Mouse (Mus musculus): ENCODE results near the gene Tatdn2. TPM values are rescaled to one million over a fixed set of nuclear protein-coding genes. Genes with fewer than 3 reads are reported as not detected.
A peak's percentile ranks its signal among the peaks of the same experiment; 100 is the strongest.

Gene Tatdn2
- total and polyA plus RNA-seq, 2 experiments from 2014 or later, result 1.6 to 52.2 TPM

GRCm38 (mm10) chr6:113672989-113673388, 23.9 kb upstream of the Tatdn2 start:
- Histone ChIP-seq H3K27me3 (ENCODE audit: insufficient read depth, low read length) (no peaks in the 10 kb centered on the region), H3K4me3 (ENCODE audit: low read length) (no peak overlapping the region), H3K4me1 (ENCODE audit: insufficient read depth, low read length) (no peaks in the 10 kb centered on the region), H3K27ac (no peak overlapping the region), H3K9me3 (ENCODE audit: low read length) (no peaks in the 10 kb centered on the region), H3K36me3 (ENCODE audit: insufficient read depth, low read length) (no peaks in the 10 kb centered on the region), H3K4me2 (ENCODE audit: low read depth, low read length) (no peak overlapping the region), H3K9ac (replicated peaks; ENCODE audit: low read length) (no peak overlapping the region)
- DNase-seq (ENCODE audit: low spot score), result no peak
- 84% methylated on average over 6 of the region's 6 CpGs for WGBS
- no peak for ATAC-seq
- no peak for TF ChIP-seq CTCF (IDR thresholded peaks at IDR 0.05; ENCODE audit: low read depth)

DNA sequence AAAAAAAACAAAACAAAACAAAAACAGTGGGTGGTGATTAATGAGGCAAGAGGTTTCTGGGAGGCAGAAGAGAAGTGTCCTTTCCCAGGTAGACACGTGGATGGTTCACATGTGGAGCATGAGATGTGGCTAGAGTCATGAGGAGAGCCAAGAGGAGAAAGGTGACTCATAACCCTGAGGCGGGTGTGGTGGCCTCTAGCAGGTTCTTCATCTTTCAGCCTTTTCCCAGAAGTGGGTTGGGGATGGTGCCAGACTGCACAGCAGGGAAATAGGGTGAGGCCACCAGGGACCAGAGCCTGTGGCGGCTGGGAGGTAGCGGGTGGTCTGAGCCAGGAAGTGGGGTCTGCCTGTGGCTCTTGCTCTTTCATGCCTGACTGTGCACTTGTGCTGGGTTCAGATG, 21.6 kb upstream of the Tatdn2 start:
- no peak overlapping the region for H3K9ac ChIP-seq (replicated peaks; ENCODE audit: low read length)
- H3K9me3 ChIP-seq (ENCODE audit: low read length), result no peaks in the 10 kb centered on the region
- H3K4me2 ChIP-seq (ENCODE audit: low read depth, low read length), result no peak overlapping the region
- H3K27me3 ChIP-seq (ENCODE audit: insufficient read depth, low read length), result no peaks in the 10 kb centered on the region
- H3K27ac ChIP-seq, result no peak overlapping the region
- H3K4me1 ChIP-seq (ENCODE audit: insufficient read depth, low read length), result no peaks in the 10 kb centered on the region
- WGBS, result 85% methylated on average over 4 of the region's 4 CpGs
- ATAC-seq, result no peak
- no peak for DNase-seq (ENCODE audit: low spot score)
- no peak for TF ChIP-seq CTCF (IDR thresholded peaks at IDR 0.05; ENCODE audit: low read depth)
- no peak overlapping the region for H3K4me3 ChIP-seq (ENCODE audit: low read length)
- H3K36me3 ChIP-seq (ENCODE audit: insufficient read depth, low read length), result no peaks in the 10 kb centered on the region

DNA sequence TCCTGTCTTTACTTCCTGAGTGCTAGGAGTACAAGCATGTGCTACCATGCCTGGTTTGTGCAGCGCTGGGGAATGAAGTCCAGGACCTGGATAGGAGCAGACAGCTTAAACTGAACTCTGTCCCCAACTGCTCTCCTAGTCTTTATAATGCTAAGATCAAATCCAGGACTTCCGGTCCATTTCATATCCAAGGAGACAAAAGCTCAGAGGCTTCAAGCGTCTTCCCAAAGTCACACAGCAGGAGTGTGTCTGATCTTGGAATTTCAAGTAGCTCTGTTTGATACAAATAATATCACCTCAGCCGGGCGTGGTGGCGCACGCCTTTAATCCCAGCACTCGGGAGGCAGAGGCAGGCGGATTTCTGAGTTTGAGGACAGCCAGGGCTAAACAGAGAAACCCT, 20.9 kb upstream of the Tatdn2 start:
- no peak overlapping the region for H3K27ac ChIP-seq
- 88% methylated on average over 9 of the region's 9 CpGs for WGBS
- TF ChIP-seq CTCF (IDR thresholded peaks at IDR 0.05; ENCODE audit: low read depth), result no peak

GRCm38 (mm10) chr6:113677070-113677734, 19.6 kb upstream of the Tatdn2 start:
- ATAC-seq, result no peak
- H3K36me3 ChIP-seq (ENCODE audit: insufficient read depth, low read length), result no peaks in the 10 kb centered on the region
- H3K4me1 ChIP-seq (ENCODE audit: insufficient read depth, low read length), result no peaks in the 10 kb centered on the region
- H3K9ac ChIP-seq (replicated peaks; ENCODE audit: low read length), result no peak overlapping the region
- H3K27ac ChIP-seq, result no peak overlapping the region
- H3K9me3 ChIP-seq (ENCODE audit: low read length), result no peaks in the 10 kb centered on the region
- DNase-seq (ENCODE audit: low spot score), result no peak
- WGBS, result 80% methylated on average over 14 of the region's 14 CpGs
- no peak overlapping the region for H3K4me3 ChIP-seq (ENCODE audit: low read length)
- H3K4me2 ChIP-seq (ENCODE audit: low read depth, low read length), result no peak overlapping the region
- H3K27me3 ChIP-seq (ENCODE audit: insufficient read depth, low read length), result no peaks in the 10 kb centered on the region
- TF ChIP-seq CTCF (IDR thresholded peaks at IDR 0.05; ENCODE audit: low read depth), result no peak

More for the DNA sequence above, 20.9 kb upstream of the Tatdn2 start:
- DNase-seq (ENCODE audit: low spot score) (no peak), ATAC-seq (no peak)
- H3K27me3 ChIP-seq (ENCODE audit: insufficient read depth, low read length), result no peaks in the 10 kb centered on the region
- H3K4me3 ChIP-seq (ENCODE audit: low read length), result no peak overlapping the region
- no peak overlapping the region for H3K4me2 ChIP-seq (ENCODE audit: low read depth, low read length)
- no peaks in the 10 kb centered on the region for H3K9me3 ChIP-seq (ENCODE audit: low read length)
- no peak overlapping the region for H3K9ac ChIP-seq (replicated peaks; ENCODE audit: low read length)
- H3K36me3 ChIP-seq (ENCODE audit: insufficient read depth, low read length), result no peaks in the 10 kb centered on the region
- H3K4me1 ChIP-seq (ENCODE audit: insufficient read depth, low read length), result no peaks in the 10 kb centered on the region

DNA sequence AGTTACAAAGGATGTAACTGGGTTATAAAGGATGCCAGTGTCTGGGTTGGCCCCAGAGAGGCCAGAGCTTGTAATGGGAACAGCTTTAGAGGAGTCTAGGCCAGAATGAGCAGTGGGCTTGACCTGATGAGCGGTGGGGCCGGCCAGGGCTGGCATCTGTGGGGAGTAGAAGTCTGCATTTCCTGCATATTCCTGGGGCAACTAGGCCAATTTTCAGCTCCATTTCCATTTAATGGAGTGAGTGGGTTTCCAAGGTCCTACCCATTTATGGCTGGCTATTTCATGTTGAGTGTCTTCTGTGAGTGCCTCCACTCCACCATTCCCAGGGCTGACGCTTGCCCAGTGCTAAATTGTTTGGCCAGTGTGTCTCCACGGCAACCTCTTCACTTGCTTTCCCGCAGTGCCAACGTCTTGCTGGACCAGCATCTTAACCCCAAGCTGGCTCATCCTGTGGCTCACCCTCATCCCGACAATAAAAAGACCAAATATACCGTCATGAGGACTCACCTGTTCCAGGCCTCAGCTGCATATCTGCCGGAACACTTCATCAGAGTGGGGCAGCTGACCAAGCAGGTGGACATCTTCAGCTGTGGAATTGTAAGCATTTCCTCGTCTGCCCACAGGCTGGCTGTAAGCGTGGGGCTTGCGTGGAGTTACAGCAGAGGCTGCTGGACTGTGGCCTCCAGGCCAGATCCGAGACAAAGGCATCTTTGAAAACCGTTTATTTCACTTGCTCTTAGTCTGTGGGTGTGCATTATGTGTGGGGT, 18.4 kb upstream of the Tatdn2 start:
- H3K9ac ChIP-seq (replicated peaks; ENCODE audit: low read length), result no peak overlapping the region
- H3K4me1 ChIP-seq (ENCODE audit: insufficient read depth, low read length), result no peaks in the 10 kb centered on the region
- no peak overlapping the region for H3K4me3 ChIP-seq (ENCODE audit: low read length)
- 62% methylated on average over 14 of the region's 14 CpGs for WGBS
- H3K27me3 ChIP-seq (ENCODE audit: insufficient read depth, low read length), result no peaks in the 10 kb centered on the region
- no peak overlapping the region for H3K4me2 ChIP-seq (ENCODE audit: low read depth, low read length)
- no peak for TF ChIP-seq CTCF (IDR thresholded peaks at IDR 0.05; ENCODE audit: low read depth)
- H3K27ac ChIP-seq, result no peak overlapping the region
- H3K36me3 ChIP-seq (ENCODE audit: insufficient read depth, low read length), result no peaks in the 10 kb centered on the region
- DNase-seq (ENCODE audit: low spot score) (peak; percentile 26), ATAC-seq (peak; percentile 29; the same call in 1 of the 2 replicates)
- H3K9me3 ChIP-seq (ENCODE audit: low read length), result no peaks in the 10 kb centered on the region

DNA sequence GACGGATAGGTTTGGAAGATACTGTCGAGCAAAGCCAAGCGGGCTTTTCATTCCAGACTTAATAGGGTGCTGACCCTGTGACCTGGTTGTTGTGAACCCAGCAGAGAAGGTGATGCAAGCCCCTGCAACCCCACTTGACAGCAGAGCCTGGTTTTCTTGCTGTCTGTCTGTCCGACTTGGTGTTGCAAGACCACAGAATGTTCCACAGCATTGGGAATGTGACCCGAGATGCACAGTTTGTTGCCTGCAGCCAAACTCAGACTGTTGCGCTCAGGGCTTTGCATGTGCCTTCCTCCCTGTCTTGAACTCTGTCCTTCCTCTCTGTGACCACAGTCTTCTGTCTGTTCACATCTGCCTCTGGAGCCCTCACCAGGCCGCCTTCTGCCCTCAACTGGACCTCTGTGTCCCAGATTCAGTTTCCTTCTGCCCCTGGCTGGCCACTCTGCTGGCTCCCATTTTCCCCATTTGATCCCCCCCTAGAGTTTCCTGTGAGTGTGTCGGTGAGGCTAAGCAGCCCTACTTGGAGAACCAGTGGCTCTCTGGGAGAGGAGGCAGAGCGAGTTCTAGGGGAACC, 16.8 kb upstream of the Tatdn2 start:
- no peaks in the 10 kb centered on the region for H3K27me3 ChIP-seq (ENCODE audit: insufficient read depth, low read length)
- H3K9ac ChIP-seq (replicated peaks; ENCODE audit: low read length), result no peak overlapping the region
- H3K36me3 ChIP-seq (ENCODE audit: insufficient read depth, low read length), result no peaks in the 10 kb centered on the region
- no peaks in the 10 kb centered on the region for H3K4me1 ChIP-seq (ENCODE audit: insufficient read depth, low read length)
- H3K9me3 ChIP-seq (ENCODE audit: low read length), result no peaks in the 10 kb centered on the region
- WGBS, result 86% methylated on average over 9 of the region's 9 CpGs
- H3K4me3 ChIP-seq (ENCODE audit: low read length), result no peak overlapping the region
- ATAC-seq (no peak), DNase-seq (ENCODE audit: low spot score) (no peak)
- H3K27ac ChIP-seq, result no peak overlapping the region
- H3K4me2 ChIP-seq (ENCODE audit: low read depth, low read length), result no peak overlapping the region
- no peak for TF ChIP-seq CTCF (IDR thresholded peaks at IDR 0.05; ENCODE audit: low read depth)
